Mouse (Mus musculus) testis, adult 2 months (tissue): ENCODE measurements at regions not wholly inside any gene's neighbourhood (a gene's known extent, or its start where the extent isn't known, plus 50 kb on each side); places are given as distances from the start of the nearest gene placed in this dataset.

ENCODE experiments used
- CTCF ChIP-seq: fragments of 200-500 bp; IDR thresholded peaks from 2 replicates; pipeline ENCODE4 v1.5.1; 2012; ENCODE audit warnings: low read depth, mild to moderate bottlenecking, inconsistent platforms, low read length, moderate library complexity; ENCODE audit not compliant: control insufficient read depth, insufficient read depth, insufficient replicate concordance
- POLR2A ChIP-seq: fragments of 200-500 bp; IDR thresholded peaks from 2 replicates; pipeline ENCODE4 v1.6.1; 2012; ENCODE audit warnings: low read depth, mild to moderate bottlenecking, inconsistent platforms, low read length, moderate library complexity; ENCODE audit not compliant: control insufficient read depth

DNA sequence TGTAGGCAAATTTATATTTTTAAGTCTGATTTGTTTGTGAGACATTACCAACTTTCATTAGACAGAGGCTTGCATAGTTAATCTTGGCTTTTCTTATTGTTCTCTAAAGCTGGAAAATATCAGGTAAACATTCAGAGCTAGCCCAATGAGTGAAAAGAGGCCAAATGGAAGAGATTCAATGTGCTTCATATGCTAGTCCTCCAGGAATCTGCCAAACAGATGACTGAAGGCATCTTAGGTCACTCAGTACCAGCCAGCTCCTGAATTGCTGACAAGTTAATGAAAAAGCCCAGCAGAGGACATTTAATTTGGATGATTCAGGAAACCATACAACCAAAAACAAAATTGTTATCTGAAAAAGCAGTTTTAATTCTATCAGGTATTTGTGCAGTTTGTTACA is 325.5 kb downstream of the Zfp804a start:
- no peak for TF ChIP-seq CTCF
- no peak for TF ChIP-seq POLR2A
